Mouse (Mus musculus): Measurements from ENCODE around the gene Pi4kb. TPM values are rescaled to one million over a fixed set of nuclear protein-coding genes. Genes with fewer than 3 reads are reported as not detected.

Pi4kb gene
- total RNA-seq, 2 experiments from 2014 or later, result 14.4 to 21.9 TPM

- 0 out of 2 replicates have a peak, but pooled peaks have one; percentile 5 for ATAC-seq (replicated peaks; ENCODE audit: low FRiP score, poor library complexity, severe bottlenecking)
These were observed 21.2 kb upstream of the Pi4kb start for GRCm38 (mm10) chr3:94953384-94953763.

DNA sequence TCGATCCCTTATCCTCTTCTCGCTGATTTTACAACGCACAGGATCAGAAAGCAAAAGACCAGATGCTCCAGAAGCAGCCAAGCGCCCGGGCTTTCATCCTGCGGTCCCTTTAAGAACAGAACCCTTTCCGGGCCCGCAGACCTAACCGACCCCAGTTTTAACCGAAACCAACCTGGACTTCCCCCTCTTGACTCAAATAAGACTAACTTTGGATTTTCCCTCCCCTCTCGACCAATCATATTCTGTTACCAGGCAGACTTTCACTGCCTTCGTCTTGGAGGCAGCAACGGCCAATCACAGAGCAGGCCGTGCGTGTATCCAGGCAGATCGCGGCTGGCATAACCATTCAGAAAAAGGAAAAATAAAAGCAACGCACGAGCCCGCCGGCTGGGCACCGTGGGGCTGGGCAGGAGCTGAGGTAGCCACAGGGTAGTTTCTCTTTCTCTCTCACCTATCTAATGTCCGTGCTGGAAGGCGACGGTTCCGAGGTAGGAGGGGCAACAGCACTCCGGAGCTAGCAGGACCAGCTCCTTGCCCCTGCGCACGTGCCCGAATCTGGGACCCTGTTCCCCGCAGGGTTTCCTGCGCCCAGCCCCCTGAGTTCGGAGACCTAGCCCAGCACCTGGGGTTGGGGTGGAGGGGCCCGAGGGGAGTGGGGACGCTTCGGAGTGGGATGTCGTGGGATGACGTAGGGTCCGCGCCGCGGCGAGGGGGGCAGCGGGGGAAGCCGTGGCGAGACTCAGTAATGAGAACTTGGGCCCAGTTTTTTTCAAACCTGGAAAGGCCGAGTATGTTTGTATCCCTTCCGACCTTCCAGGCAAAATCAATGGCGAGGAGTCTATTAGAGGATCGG is 20.5 kb upstream of the Pi4kb start, which contains the start of gene Rfx5:
Gene Rfx5 (plus strand): TSS at position 312 of the 853 bp plus-strand sequence.
- ATAC-seq (replicated peaks; ENCODE audit: low FRiP score, poor library complexity, severe bottlenecking), result peak; percentile 94

- no peak for ATAC-seq (replicated peaks; ENCODE audit: low FRiP score, poor library complexity, severe bottlenecking)
These were observed 16.2 kb upstream of the Pi4kb start for GRCm38 (mm10) chr3:94958295-94958694.

GRCm38 (mm10) chr3:94959871-94960270 is 14.7 kb upstream of the Pi4kb start:
- no peak for ATAC-seq (replicated peaks; ENCODE audit: low FRiP score, poor library complexity, severe bottlenecking)

- no peak for ATAC-seq (replicated peaks; ENCODE audit: low FRiP score, poor library complexity, severe bottlenecking)
These were observed 14.2 kb upstream of the Pi4kb start for GRCm38 (mm10) chr3:94960322-94960721.

- no peak for ATAC-seq (replicated peaks; ENCODE audit: low FRiP score, poor library complexity, severe bottlenecking)
These were observed 9.5 kb upstream of the Pi4kb start for GRCm38 (mm10) chr3:94964989-94965388.

- no peak for ATAC-seq (replicated peaks; ENCODE audit: low FRiP score, poor library complexity, severe bottlenecking)
These were observed 8.7 kb upstream of the Pi4kb start for GRCm38 (mm10) chr3:94965878-94966277.

- no peak for ATAC-seq (replicated peaks; ENCODE audit: low FRiP score, poor library complexity, severe bottlenecking)
These were observed 2.0 kb upstream of the Pi4kb start for GRCm38 (mm10) chr3:94972552-94972951.

- ATAC-seq (replicated peaks; ENCODE audit: low FRiP score, poor library complexity, severe bottlenecking), result no peak
These were observed 911 bp upstream of the Pi4kb start for GRCm38 (mm10) chr3:94973620-94974019.

- ATAC-seq (replicated peaks; ENCODE audit: low FRiP score, poor library complexity, severe bottlenecking), result peak; percentile 37
These were observed 454 bp upstream of the Pi4kb start for GRCm38 (mm10) chr3:94974026-94974527.

GRCm38 (mm10) chr3:94984312-94984711 is 9.8 kb downstream of the Pi4kb start:
- no peak for ATAC-seq (replicated peaks; ENCODE audit: low FRiP score, poor library complexity, severe bottlenecking)

GRCm38 (mm10) chr3:94985513-94985912 is 11.0 kb downstream of the Pi4kb start:
- ATAC-seq (replicated peaks; ENCODE audit: low FRiP score, poor library complexity, severe bottlenecking), result no peak; the same call in 1 of the 2 replicates

GRCm38 (mm10) chr3:94987578-94987977 is 13.0 kb downstream of the Pi4kb start:
- peak; percentile 68 for ATAC-seq (replicated peaks; ENCODE audit: low FRiP score, poor library complexity, severe bottlenecking)

GRCm38 (mm10) chr3:94989159-94989761 is 14.7 kb downstream of the Pi4kb start:
- ATAC-seq (replicated peaks; ENCODE audit: low FRiP score, poor library complexity, severe bottlenecking), result no peak

DNA sequence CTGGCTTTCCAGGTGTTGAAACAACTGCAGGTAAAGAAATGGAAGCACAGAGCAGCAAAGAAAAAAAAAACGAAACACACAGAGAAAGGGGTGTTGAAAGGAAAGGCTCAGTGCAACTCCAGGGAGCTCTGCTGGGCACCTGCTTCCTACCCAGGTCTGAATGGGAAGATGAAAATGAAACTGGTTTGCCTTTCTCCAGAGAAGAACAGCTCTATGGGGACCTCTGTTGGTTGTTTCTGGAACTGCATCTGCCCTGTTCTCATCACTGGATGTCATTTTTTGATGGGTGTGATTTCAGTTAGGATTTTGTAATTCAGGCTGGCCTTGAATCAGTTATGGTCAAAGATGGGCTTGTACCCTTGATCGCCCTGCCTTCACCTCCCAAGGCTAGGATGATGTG is 22.4 kb downstream of the Pi4kb start:
- peak; percentile 85 for ATAC-seq (replicated peaks; ENCODE audit: low FRiP score, poor library complexity, severe bottlenecking)

- ATAC-seq (replicated peaks; ENCODE audit: low FRiP score, poor library complexity, severe bottlenecking), result no peak
These were observed 28.0 kb downstream of the Pi4kb start for GRCm38 (mm10) chr3:95002569-95002968.

DNA sequence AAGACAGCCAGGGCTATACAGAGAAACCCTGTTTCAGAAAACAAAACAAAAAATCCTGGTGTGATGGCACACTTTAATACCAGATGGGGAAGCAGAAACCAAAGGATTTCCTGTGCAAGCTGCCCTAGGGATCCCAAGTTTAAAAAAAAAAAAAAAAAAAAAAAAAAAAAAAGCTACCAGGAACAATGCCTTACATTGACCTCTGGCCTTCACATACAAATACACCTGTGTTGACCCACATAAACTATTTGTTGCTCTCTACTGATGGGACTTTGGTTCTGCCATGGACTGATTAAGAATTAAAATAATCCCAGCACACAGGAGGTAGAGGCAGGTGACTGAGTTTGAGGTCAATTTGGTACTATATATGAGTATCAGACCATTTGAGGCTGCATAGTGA is 28.7 kb downstream of the Pi4kb start:
- no peak for ATAC-seq (replicated peaks; ENCODE audit: low FRiP score, poor library complexity, severe bottlenecking)

GRCm38 (mm10) chr3:95005651-95006050 is 31.1 kb downstream of the Pi4kb start:
- ATAC-seq (replicated peaks; ENCODE audit: low FRiP score, poor library complexity, severe bottlenecking), result no peak

- no peak for ATAC-seq (replicated peaks; ENCODE audit: low FRiP score, poor library complexity, severe bottlenecking)
These were observed 33.2 kb downstream of the Pi4kb start for GRCm38 (mm10) chr3:95007706-95008105.

- no peak for ATAC-seq (replicated peaks; ENCODE audit: low FRiP score, poor library complexity, severe bottlenecking)
These were observed 35.9 kb downstream of the Pi4kb start for GRCm38 (mm10) chr3:95010396-95010795.

DNA sequence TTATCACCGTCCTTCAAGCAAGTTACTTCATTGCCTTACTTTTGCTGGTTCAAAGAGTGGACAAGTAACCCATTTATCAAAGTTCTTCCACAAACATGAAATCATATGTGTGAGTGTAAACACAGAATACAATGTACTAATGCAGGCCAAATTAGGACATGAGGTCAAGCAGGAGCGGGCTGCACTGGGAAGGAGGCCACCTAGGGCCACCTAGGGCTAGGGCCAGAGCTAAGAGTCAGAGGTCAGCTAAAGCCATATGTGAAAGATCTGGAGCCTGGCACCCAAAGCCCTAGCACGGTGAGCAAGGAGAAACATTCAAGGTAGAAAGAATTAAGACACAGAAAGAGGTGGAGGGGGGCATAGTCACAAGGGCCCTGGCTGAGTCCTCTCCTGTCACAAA is 38.5 kb downstream of the Pi4kb start:
- no peak for ATAC-seq (replicated peaks; ENCODE audit: low FRiP score, poor library complexity, severe bottlenecking)

Measured in erythroblast, adult 5-6 weeks (primary cell).